Mouse (Mus musculus) right cerebral cortex, postnatal 36 days (tissue): ENCODE measurements around the gene Fbxl19.
A peak's percentile ranks its signal among the peaks of the same experiment; 100 is the strongest.
"Not testable (repeated sequence)": the region's sequence is repeated elsewhere in the genome, so short reads cannot be mapped to it uniquely, and the experiment has no call there.

Source experiments
- DNase-seq, 2 experiments: peaks; one replicate each; pipeline ENCODE4 v3.0.0; 2022; ENCODE audit warnings: low spot score in 2 of 2, mixed read lengths in 1 of 2

Gene Fbxl19

DNA sequence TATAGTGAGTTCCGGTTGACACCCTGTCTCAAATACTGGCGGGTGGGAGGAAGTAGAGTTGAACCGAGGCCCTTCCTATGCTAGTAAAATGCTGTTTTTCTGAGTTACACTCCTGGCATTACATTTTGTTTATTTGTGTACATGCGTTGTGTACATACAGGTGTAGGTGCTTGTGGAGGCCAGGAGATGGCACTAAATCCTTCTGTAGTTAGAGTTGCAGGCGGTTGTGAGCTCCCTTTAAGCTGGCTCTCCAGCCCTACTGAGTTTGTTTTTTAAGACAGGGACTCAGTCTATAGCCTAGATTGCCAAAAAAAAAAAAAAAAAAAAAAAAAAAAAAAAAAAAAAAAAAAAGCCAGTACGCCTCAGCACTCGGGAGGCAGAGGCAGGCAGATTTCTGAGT lies 16.4 kb upstream of the Fbxl19 start:
- DNase-seq = no peak

DNA sequence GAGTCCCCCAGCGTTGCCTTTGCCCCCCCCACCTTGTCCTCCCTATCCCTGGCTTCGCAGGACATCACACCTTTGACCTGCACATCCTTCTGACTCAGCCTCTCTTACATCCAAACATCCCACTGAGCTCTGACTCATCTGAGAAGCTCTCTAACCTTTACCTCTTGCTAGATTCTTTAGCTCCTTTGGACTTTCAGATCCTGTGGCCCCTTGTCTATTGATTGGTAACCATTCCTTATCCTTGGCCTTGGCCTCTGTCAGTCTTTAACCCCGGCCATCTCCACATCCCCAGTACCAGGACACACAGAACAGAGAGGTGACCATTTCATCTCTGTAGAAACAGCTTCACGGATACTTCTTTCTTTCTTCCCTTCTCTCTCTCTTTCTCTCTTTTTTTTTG lies 14.2 kb upstream of the Fbxl19 start:
- no peak for DNase-seq

DNA sequence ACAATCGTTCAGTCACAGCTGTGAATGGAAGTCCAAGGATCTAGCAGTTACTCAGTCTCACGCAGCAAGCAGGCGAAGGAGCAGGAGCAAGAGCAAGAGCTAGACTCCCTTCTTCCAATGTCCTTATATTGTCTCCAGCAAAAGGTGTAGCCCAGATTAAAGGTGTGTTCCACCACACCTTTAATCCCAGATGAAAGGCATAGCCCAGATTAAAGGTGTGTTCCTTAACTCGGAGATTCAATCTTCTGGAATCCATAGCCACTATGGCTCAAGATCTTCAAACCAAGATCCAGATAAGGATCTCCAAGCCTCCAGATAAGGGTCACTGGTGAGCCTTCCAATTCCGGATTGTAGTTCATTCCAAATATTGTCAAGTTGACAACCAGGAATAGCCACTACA lies 12.3 kb upstream of the Fbxl19 start, which contains the start of gene Ctf2:
TSS of gene Ctf2 (minus strand) at position 101 of the 400 bp plus-strand sequence.
- not testable (repeated sequence) for DNase-seq

DNA sequence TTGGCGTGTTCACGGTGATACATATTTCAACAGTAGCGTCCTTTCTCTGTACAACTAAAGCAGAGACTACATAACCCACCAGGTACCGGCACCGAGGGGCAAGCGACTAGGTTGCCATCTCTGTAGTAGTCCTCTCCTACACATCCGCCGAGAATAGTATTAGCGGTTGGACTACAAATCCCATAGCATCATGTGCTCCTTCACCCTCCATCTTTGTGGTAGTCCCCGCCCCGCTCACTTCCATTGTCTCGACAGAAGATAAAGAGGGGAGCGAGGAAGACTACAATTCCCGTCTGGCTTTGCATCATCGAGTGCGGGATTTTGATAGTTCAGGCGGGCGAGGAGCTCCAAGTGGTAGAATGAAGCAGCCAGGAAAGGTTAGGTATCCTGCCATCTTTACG lies 908 bp downstream of the Fbxl19 start:
- peak; percentile 92 to 97 for DNase-seq

DNA sequence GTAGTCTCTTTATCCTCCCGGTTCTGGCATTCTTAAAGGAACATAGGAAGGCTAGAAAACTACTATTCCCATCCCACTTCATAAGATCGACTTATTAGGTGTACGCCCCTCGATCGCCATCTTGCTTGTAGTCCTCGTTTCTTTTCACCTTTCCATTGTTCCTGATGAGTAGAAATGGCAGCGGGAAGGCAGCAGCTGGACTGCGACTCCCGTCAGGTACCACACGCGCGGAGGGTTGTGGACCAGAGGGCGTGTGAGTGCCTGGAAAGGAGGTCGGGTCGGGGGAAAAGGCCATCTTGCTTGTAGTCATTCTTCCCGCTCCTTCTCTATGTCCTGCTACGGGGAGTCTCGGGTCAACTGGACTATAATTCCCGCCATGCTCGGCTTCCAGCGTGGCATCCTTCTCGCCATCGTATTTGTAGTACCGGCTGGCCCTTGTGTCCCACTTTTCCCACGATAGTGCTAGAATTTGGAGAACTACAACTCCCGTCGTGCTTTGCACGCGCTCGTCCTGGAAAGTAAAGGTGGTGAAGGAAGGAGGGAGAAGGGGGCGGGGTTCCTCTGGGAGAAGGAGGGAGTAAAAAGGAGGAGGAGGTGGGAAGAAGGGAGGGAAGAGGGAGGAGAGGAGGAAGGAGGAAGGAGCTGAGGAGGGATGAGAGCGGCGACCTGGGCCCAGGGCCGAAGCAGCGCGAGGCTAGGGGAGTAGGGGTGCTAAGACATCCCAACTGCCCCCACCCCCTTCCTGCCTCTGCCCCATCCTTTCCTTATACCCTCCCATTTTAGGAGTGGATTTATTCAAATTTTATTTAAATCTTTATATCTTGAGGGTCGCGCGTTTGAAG lies 1.5 kb downstream of the Fbxl19 start:
- DNase-seq = peak; percentile 98 to 99

DNA sequence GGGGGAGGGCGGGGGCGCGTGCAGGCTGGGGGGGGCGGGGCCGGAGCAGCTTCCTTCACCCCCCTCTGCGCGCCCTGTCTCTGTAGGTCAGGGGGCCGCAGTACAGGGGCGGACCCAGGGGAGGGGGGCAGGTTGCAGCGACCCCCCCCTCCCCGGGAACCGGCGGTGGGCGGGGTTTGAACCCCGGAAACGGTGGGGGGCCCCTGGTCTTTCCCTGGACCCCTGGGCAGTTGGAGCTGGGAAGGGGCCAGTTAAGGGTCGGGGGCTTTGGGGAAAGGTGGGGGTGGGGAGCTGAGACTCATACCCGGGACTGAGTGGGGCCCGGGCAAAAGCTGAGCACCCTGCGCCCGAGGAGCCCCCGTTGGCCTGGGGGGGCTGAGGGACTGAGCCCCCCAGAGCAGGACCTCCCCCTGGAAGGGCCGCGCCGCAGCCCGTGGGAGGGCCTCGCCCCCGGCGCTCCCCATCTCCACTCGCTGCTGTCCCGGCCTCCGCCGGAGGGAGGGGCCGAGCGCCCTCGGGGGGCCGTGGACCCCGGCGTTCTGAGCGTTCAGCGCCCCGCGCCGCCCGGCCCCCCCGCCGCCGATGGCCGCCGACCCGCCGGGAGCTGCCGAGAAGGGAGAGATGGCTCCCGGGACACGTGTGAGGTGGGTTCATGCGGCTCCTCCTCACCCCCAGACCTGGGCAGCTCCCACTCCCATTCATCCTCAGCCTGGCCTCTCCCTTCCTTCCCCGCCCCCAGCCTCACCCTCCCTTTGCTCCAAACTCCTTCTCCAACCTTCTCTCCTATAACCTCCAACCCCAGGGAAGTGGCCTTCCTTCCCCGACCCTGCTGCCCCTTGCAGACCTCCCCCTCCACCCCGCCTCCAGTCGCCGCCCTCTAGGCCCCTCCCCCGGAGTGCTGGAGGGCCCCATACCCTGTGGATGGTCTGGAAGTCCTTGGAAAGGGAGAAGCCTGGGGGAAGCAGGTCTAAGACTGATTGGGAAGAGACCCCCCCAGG lies 2.5 kb downstream of the Fbxl19 start:
- DNase-seq = no peak

DNA sequence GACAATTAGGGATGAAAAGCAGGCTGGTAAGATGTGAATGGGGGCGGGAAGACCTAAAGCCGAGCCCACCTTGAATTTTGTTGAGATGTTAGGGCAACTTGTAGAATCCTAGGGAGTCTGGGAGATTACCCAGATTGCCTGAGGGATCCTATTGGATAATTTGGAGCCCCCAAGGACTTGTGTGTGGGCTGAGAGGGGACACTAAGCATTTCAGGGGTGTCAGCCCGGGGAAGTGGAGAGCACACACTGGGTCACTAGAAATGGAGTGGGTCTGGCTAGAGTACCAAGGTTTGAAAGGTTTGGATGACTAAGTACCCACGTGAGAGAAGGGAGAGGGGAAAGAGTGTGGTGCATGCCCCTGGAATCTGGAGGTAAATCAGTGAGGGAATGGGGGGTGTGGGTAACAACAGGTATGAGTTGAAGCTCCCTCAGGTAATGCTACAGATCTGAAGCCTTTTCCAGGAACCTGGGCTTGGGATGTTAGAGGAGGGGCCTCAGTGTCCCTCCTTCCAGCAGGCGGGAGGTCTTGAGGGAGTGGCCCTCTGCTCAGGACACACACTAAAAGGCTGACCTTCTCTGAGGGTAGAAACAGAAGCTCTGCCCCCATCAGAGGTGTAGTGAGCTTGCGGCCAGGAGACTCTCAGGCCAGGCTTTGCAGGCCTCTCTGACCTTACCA lies 3.4 kb downstream of the Fbxl19 start:
- DNase-seq = no peak

DNA sequence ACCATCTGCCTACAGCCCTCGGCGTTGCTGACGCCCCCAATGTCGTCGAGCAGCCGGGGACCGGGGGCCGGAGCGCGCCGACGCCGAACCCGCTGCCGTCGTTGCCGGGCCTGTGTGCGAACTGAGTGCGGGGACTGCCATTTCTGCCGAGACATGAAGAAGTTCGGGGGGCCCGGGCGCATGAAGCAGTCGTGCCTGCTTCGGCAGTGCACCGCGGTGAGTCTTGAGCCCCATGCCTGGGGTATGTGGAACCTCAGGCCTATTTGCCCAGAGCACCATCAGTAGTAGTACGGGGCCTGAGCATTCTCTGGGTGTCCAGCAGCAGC lies 3.9 kb downstream of the Fbxl19 start:
- DNase-seq = no peak

DNA sequence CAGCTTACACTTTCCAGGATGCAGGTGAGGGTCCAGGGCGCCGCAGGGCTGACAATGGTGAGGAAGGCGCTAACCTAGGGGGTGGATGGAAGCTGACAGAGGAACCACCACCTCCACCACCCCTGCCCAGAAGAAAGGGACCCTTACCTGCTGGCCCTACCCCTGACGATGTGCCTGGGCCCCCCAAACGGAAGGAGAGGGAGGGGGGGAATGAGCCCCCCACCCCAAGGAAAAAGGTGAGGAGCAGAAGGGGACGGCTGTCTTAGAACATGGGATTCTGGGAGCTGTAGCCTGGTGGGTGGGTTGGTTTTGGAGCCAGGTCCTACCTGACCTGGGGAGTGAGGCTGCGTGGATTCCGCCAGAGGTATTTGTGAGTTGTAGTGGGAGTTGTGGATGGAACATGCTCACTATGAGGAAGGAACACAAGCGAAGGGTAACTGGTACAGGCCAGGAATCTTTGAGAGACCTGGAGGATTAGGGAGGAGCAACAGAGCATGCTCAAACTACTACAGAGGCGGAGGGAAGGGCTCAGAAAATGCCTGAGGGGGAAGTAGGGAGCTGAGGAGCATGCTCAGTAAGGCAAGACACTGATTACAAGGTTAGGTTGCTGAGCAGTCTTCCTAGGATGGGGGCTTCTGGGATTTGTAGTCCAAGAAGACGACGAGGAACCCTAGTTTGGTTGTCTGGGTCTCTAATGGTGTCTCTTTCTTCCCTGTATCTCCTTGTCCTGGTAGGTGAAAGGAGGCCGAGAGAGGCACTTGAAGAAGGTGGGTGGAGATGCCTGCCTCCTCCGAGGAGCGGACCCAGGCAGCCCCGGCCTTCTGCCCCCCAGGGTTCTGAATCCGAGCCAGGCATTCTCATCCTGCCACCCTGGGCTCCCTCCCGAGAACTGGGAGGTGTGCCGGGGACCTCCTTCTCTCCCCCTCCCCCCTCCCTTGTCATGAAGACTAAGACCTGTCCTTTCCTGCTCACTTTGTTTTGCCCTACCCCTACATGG lies 6.1 kb downstream of the Fbxl19 start:
- DNase-seq = peak in 1 of 2 experiments; percentile 67

DNA sequence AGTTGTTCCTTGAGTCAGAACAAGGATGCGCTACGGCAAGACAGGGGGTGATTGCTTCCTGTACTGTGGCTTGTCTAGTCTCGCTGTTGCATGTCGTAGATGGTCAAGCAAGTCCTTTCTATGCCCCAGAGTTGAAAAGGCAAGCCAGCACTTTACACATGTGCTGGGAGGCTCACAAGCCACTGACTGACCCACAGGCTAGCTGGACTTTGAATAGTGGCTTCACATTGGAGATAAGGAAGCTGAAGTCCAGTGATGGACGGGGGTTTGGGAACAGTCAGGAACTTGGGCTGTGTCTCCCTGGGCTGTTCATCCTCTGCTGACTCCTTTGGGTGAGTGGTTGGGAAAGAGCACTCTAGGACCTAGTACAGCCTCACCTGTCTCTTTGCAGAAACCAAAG lies 7.3 kb downstream of the Fbxl19 start:
- DNase-seq = no peak

DNA sequence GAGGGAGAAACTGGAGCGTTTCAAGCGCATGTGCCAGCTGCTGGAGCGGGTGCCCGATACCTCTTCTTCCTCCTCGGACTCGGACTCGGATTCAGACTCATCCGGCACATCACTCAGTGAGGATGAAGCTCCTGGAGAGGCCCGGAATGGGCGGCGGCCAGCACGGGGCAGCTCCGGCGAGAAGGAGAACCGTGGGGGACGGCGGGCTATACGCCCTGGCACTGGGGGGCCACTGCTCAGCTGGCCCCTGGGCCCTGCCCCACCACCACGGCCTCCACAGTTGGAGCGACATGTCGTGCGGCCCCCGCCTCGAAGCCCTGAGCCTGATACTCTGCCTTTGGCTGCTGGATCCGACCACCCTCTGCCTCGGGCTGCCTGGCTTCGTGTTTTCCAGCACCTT lies 7.7 kb downstream of the Fbxl19 start:
- no peak for DNase-seq

DNA sequence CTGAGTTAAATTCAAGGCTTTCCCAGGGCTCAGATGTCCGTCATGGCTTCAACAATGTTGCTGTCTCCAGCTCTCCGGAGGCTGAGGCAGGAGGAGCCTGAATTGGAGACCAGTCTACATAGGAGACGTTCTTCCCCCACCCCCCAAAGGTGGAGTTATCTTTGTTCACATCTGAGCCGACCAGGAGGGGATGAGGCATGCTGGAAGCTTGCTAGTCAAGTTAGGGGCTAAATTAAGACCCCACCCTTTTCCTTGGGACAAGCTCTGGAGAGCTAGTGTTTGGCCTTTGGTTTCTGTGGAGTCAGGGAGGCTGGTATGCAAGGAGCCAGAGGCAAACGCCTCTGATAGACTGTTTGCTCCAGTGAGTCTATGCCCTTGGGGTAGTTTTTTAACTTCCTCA lies 8.8 kb downstream of the Fbxl19 start:
- DNase-seq = no peak

DNA sequence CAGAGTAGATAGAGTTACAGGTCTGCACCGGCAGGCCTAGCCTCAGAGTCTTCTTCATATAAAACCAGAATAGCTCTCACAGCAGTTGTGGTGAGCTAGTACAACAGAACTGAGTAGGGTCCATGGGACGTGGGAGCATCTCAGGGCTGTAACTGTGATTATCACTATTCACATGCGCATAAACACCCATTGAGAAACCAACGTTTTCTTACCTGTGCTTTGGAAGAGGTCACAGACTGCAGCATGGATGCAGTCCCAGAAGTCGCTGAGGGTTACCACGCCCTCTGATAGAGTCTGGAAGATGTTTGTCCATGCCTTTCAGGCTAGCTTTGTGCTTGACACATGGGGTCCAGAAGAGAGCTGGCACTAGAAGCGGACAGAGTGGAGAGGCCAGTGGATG lies 9.4 kb downstream of the Fbxl19 start:
- DNase-seq = no peak

DNA sequence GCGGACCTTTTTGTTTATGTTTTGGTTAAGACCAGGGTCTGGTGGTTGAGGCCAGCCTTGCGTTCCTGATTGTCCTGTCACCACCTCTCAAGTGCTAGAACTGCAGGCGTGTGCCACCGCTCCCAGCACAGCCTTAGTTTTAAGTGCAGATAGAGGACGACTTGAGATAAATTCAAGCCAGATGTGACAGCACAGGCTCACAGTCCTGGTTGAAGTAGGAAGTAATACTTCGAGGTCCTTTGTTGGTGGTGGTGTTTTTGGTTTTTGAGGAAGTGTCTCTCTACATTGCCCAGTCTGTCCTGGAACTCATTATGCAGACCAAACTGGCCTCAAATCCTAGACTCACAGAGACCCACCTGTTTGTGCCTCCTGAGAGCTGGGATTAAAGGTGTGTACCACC lies 15.4 kb downstream of the Fbxl19 start:
- DNase-seq = no peak

DNA sequence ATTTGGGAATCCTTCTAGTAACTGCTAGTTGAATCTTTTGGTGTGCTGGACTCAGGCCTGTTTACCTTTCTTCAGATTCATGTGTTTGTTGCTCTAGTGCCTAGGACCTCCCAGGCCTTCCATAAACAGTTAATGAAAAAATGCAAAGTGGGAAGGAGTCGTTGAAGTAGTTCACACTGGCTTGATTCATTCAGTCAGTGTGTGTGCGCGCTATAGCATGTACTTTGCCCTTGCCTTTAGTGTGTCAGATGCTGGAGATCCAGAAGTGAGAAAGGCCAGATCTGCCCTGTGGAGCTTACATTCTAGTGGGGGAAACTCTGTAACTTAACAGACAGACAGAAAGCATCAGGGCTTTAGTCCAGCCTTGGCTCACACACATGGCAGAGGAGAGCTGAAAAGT lies 16.1 kb downstream of the Fbxl19 start:
- no peak for DNase-seq

DNA sequence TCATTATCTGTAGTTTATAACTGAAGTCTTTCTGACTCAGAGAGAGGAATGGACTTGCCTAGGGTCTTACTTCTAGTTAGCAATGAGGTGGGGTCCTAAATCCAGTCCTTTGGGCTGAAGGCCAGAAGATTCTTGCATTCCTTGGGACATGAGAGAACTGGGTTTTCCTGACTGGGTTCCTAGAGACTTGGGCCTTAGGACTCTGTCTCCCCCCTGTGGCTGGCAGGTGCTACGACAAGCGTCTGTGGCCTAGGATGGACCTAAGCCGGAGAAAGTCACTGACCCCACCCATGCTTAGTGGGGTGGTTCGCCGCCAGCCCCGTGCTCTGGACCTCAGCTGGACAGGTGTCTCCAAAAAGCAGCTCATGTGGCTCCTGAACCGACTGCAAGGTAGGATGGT lies 16.7 kb downstream of the Fbxl19 start:
- no peak for DNase-seq

DNA sequence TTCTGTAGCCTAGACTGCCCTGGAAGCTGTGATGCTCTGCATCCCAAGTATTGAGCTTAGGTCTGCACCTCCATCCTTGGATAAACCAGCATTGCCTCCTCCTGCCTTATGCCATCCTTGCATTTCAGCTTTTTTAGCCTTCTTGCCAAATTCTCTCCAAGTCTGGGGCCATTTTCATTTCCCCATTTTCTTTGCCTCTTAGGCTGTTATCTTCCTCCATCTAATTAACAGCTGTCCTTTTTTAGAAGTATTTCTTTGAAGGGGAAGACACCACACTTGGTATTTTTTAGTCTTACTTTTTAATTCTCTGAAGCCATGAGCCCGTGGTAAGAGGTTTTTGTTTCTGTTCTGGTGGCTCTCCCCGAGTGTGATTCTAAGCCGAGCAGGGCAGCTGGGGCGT lies 19.3 kb downstream of the Fbxl19 start:
- no peak for DNase-seq

DNA sequence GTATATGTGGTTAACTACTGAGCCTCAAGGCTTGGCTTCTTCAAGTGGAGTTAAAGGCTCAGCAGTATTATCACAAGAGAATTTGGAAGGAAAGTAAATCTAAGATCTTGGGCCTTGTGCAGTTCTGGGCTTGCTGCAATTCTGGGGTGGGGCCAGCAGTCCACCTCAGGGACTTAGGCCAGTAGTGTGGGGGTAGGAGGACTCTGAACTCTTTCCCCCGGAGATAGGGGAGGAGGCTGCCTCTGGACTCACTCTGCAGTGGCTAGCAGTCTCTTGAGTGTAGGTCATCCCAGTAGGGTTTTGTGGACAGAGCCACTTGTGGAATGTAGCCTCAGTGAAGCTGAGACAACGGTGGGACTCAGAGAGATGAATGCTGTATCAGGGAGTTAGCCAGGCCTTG lies 21.4 kb downstream of the Fbxl19 start:
- DNase-seq = no peak

DNA sequence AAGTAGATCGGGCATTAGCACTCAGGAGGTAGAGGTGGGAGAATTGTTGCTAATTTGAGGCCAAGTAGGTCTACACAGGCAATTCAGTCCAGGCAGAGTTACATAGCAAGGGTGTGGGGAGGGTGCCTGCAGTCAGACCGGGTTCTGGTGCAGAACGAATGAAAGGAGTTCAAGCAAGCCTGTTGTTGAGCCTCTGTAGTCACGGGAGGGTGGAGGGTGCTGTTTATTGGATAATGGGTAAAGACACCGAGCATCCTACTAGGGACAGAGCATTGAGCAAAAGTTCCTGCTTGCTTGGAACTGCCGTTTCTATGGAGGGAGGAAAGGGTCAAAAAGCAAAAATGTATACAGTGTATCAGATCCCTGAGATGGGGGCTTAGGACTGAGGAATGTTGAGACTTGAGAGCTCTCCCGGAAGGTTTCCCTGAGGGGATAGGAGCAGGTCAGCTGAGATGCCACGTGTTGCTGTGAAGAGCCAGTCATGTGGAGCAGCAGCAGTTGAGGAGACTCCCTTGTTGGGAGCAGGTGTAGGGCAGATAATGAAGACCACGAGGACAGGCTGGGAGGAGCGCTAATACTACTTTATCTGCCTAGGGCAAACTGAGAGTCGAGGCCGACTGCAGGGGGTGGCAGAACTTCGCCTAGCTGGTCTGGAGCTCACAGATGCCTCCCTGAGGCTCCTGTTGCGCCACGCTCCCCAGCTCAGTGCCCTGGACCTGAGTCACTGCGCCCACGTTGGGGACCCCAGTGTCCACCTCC lies 22.7 kb downstream of the Fbxl19 start:
- DNase-seq = no peak

DNA sequence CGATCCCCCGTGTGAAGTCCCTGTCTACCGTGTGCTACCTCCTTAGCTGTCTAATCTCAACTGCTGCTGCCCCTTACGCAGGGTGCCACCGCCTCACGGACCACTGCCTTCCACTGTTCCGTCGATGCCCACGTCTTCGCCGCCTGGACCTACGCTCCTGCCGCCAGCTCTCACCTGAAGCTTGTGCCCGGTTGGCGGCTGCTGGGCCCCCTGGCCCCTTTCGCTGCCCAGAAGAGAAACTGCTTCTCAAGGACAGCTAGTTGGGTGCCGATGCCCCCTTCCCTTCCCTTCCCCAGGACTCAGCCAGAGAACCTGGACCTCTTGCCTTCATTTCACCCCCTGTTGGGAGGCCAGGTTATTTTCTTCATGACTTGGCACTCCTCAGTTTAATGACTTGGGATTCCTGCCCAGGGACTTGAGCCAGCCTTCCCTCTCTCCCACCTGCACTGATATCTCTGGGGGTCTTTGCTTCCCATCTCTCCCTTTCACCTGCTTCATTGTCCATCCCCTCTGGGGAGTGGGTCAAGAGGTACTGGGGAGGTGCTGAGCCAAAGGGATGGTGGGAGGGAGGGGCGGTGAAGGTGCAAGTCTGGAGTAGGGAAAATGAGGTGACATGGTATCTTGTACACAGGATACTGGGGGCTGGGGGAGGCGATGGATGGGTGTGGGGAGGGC lies 23.5 kb downstream of the Fbxl19 start:
- DNase-seq = no peak
